Mouse (Mus musculus): ENCODE results near the gene Naxe. TPM values are rescaled to one million over a fixed set of nuclear protein-coding genes. Genes with fewer than 3 reads are reported as not detected.
A peak's percentile ranks its signal among the peaks of the same experiment; 100 is the strongest.

Gene Naxe
- polyA plus RNA-seq, 1 experiment from 2014 or later, result 170 TPM

- Histone ChIP-seq H3K4me3 (ENCODE audit: low read depth, low read length) (no peak overlapping the region), H3K4me1 (replicated peaks; ENCODE audit: control insufficient read depth, insufficient read depth, low read length) (peaks cover 3% of the 10 kb centered on the region; the same call in 1 of the 2 replicates), H3K36me3 (ENCODE audit: control insufficient read depth, insufficient read depth, low read length) (no peaks in the 10 kb centered on the region), H3K27me3 (replicated peaks; ENCODE audit: control insufficient read depth, insufficient read depth, low read length) (no peaks in the 10 kb centered on the region), H3K9ac (ENCODE audit: low read length) (no peak overlapping the region), H3K4me2 (ENCODE audit: low read length) (no peak overlapping the region), H3K9me3 (ENCODE audit: control insufficient read depth, low read length) (no peaks in the 10 kb centered on the region), H3K27ac (ENCODE audit: low read depth) (no peak overlapping the region)
- no peak for DNase-seq (ENCODE audit: low spot score)
- no peak for ATAC-seq (replicated peaks; ENCODE audit: low FRiP score, low TSS enrichment, low read depth)
- WGBS, result 46% methylated on average over 8 of the region's 8 CpGs
Measured at GRCm38 (mm10) chr3:88077441-88077840, 19.1 kb upstream of the Naxe start.

- H3K9ac ChIP-seq (ENCODE audit: low read length), result no peak overlapping the region
- no peak for DNase-seq (ENCODE audit: low spot score)
- H3K4me2 ChIP-seq (ENCODE audit: low read length), result no peak overlapping the region
- H3K4me1 ChIP-seq (replicated peaks; ENCODE audit: control insufficient read depth, insufficient read depth, low read length), result no peaks in the 10 kb centered on the region
- H3K27ac ChIP-seq (ENCODE audit: low read depth), result no peak overlapping the region
- no peaks in the 10 kb centered on the region for H3K27me3 ChIP-seq (replicated peaks; ENCODE audit: control insufficient read depth, insufficient read depth, low read length)
- WGBS, result 78% methylated on average over 8 of the region's 8 CpGs
- H3K4me3 ChIP-seq (ENCODE audit: low read depth, low read length), result no peak overlapping the region
- no peaks in the 10 kb centered on the region for H3K36me3 ChIP-seq (ENCODE audit: control insufficient read depth, insufficient read depth, low read length)
- no peak for ATAC-seq (replicated peaks; ENCODE audit: low FRiP score, low TSS enrichment, low read depth)
- H3K9me3 ChIP-seq (ENCODE audit: control insufficient read depth, low read length), result no peaks in the 10 kb centered on the region
Measured at GRCm38 (mm10) chr3:88074766-88075165, 16.5 kb upstream of the Naxe start.

GRCm38 (mm10) chr3:88074351-88074750, 16.1 kb upstream of the Naxe start:
- Histone ChIP-seq H3K9me3 (ENCODE audit: control insufficient read depth, low read length) (no peaks in the 10 kb centered on the region), H3K4me1 (replicated peaks; ENCODE audit: control insufficient read depth, insufficient read depth, low read length) (no peaks in the 10 kb centered on the region), H3K36me3 (ENCODE audit: control insufficient read depth, insufficient read depth, low read length) (no peaks in the 10 kb centered on the region), H3K9ac (ENCODE audit: low read length) (no peak overlapping the region), H3K4me3 (ENCODE audit: low read depth, low read length) (no peak overlapping the region), H3K27me3 (replicated peaks; ENCODE audit: control insufficient read depth, insufficient read depth, low read length) (no peaks in the 10 kb centered on the region), H3K27ac (ENCODE audit: low read depth) (no peak overlapping the region), H3K4me2 (ENCODE audit: low read length) (no peak overlapping the region)
- ATAC-seq (replicated peaks; ENCODE audit: low FRiP score, low TSS enrichment, low read depth) (no peak), DNase-seq (ENCODE audit: low spot score) (no peak)
- WGBS, result 65% methylated on average over 2 of the region's 2 CpGs

- Histone ChIP-seq H3K9me3 (ENCODE audit: control insufficient read depth, low read length) (no peaks in the 10 kb centered on the region), H3K36me3 (ENCODE audit: control insufficient read depth, insufficient read depth, low read length) (no peaks in the 10 kb centered on the region), H3K4me3 (ENCODE audit: low read depth, low read length) (no peak overlapping the region), H3K9ac (ENCODE audit: low read length) (no peak overlapping the region), H3K4me2 (ENCODE audit: low read length) (no peak overlapping the region), H3K4me1 (replicated peaks; ENCODE audit: control insufficient read depth, insufficient read depth, low read length) (no peaks in the 10 kb centered on the region), H3K27me3 (replicated peaks; ENCODE audit: control insufficient read depth, insufficient read depth, low read length) (no peaks in the 10 kb centered on the region), H3K27ac (ENCODE audit: low read depth) (no peak overlapping the region)
- WGBS, result 59% methylated on average over 2 of the region's 2 CpGs
- no peak for ATAC-seq (replicated peaks; ENCODE audit: low FRiP score, low TSS enrichment, low read depth)
- no peak for DNase-seq (ENCODE audit: low spot score)
Measured at GRCm38 (mm10) chr3:88073631-88074030, 15.3 kb upstream of the Naxe start.

- WGBS, result 2% methylated on average over 5 of the region's 5 CpGs
- H3K9ac ChIP-seq (ENCODE audit: low read length), result no peak overlapping the region
- peak; percentile 64; the same call in 1 of the 2 replicates for ATAC-seq (replicated peaks; ENCODE audit: low FRiP score, low TSS enrichment, low read depth)
Measured at GRCm38 (mm10) chr3:88071783-88072182, 13.5 kb upstream of the Naxe start.

GRCm38 (mm10) chr3:88068386-88068785, 10.1 kb upstream of the Naxe start:
- Histone ChIP-seq H3K36me3 (ENCODE audit: control insufficient read depth, insufficient read depth, low read length) (no peaks in the 10 kb centered on the region), H3K27ac (ENCODE audit: low read depth) (no peak overlapping the region), H3K9ac (ENCODE audit: low read length) (no peak overlapping the region), H3K27me3 (replicated peaks; ENCODE audit: control insufficient read depth, insufficient read depth, low read length) (no peaks in the 10 kb centered on the region), H3K4me3 (ENCODE audit: low read depth, low read length) (no peak overlapping the region), H3K4me2 (ENCODE audit: low read length) (no peak overlapping the region), H3K9me3 (ENCODE audit: control insufficient read depth, low read length) (no peaks in the 10 kb centered on the region), H3K4me1 (replicated peaks; ENCODE audit: control insufficient read depth, insufficient read depth, low read length) (no peaks in the 10 kb centered on the region)
- no peak for ATAC-seq (replicated peaks; ENCODE audit: low FRiP score, low TSS enrichment, low read depth)
- no peak for DNase-seq (ENCODE audit: low spot score)
- WGBS, result 24% methylated on average over 2 of the region's 2 CpGs

More at GRCm38 (mm10) chr3:88071783-88072182, 13.5 kb upstream of the Naxe start:
- no peaks in the 10 kb centered on the region for H3K4me1 ChIP-seq (replicated peaks; ENCODE audit: control insufficient read depth, insufficient read depth, low read length)
- H3K4me3 ChIP-seq (ENCODE audit: low read depth, low read length), result no peak overlapping the region
- H3K36me3 ChIP-seq (ENCODE audit: control insufficient read depth, insufficient read depth, low read length), result no peaks in the 10 kb centered on the region
- peak; percentile 99 for DNase-seq (ENCODE audit: low spot score)
- H3K27ac ChIP-seq (ENCODE audit: low read depth), result no peak overlapping the region
- H3K4me2 ChIP-seq (ENCODE audit: low read length), result no peak overlapping the region
- H3K27me3 ChIP-seq (replicated peaks; ENCODE audit: control insufficient read depth, insufficient read depth, low read length), result no peaks in the 10 kb centered on the region
- H3K9me3 ChIP-seq (ENCODE audit: control insufficient read depth, low read length), result no peaks in the 10 kb centered on the region

GRCm38 (mm10) chr3:88057030-88057429, 1.3 kb downstream of the Naxe start:
- DNase-seq (ENCODE audit: low spot score) (no peak), ATAC-seq (replicated peaks; ENCODE audit: low FRiP score, low TSS enrichment, low read depth) (no peak)
- peaks cover 8% of the 10 kb centered on the region; the same call in 1 of the 2 replicates for H3K4me1 ChIP-seq (replicated peaks; ENCODE audit: control insufficient read depth, insufficient read depth, low read length)
- peaks cover 49% of the 10 kb centered on the region for H3K36me3 ChIP-seq (ENCODE audit: control insufficient read depth, insufficient read depth, low read length)
- 0 out of 2 replicates have a peak overlapping the region, but pooled peaks have one; percentile 96 for H3K4me3 ChIP-seq (ENCODE audit: low read depth, low read length)
- peak overlapping the region; percentile 87; the same call in 1 of the 2 replicates for H3K4me2 ChIP-seq (ENCODE audit: low read length)
- H3K9me3 ChIP-seq (ENCODE audit: control insufficient read depth, low read length), result no peaks in the 10 kb centered on the region
- 92% methylated on average over 6 of the region's 6 CpGs for WGBS
- no peaks in the 10 kb centered on the region for H3K27me3 ChIP-seq (replicated peaks; ENCODE audit: control insufficient read depth, insufficient read depth, low read length)
- peak overlapping the region; percentile 84 for H3K9ac ChIP-seq (ENCODE audit: low read length)
- no peak overlapping the region for H3K27ac ChIP-seq (ENCODE audit: low read depth)

- WGBS, result 70% methylated on average over 3 of the region's 3 CpGs
- Histone ChIP-seq H3K27me3 (replicated peaks; ENCODE audit: control insufficient read depth, insufficient read depth, low read length) (no peaks in the 10 kb centered on the region), H3K9ac (ENCODE audit: low read length) (no peak overlapping the region), H3K9me3 (ENCODE audit: control insufficient read depth, low read length) (no peaks in the 10 kb centered on the region), H3K4me2 (ENCODE audit: low read length) (no peak overlapping the region), H3K36me3 (ENCODE audit: control insufficient read depth, insufficient read depth, low read length) (peaks cover 44% of the 10 kb centered on the region), H3K27ac (ENCODE audit: low read depth) (no peak overlapping the region), H3K4me1 (replicated peaks; ENCODE audit: control insufficient read depth, insufficient read depth, low read length) (no peaks in the 10 kb centered on the region), H3K4me3 (ENCODE audit: low read depth, low read length) (no peak overlapping the region)
- DNase-seq (ENCODE audit: low spot score), result no peak
- ATAC-seq (replicated peaks; ENCODE audit: low FRiP score, low TSS enrichment, low read depth), result no peak
Measured at GRCm38 (mm10) chr3:88049532-88049931, 8.8 kb downstream of the Naxe start.

GRCm38 (mm10) chr3:88042661-88043421, 15.5 kb downstream of the Naxe start, which contains the start of gene Gpatch4:
Gene Gpatch4 (plus strand): TSS chr3:88043108.
- peak within 1 kb of the TSS; percentile 75 for H3K4me2 ChIP-seq (ENCODE audit: low read length)
- H3K4me3 ChIP-seq (ENCODE audit: low read depth, low read length), result peak within 1 kb of the TSS; percentile 85
- peaks cover 4% of the 10 kb centered on the region for H3K36me3 ChIP-seq (ENCODE audit: control insufficient read depth, insufficient read depth, low read length)
- peak within 1 kb of the TSS; percentile 30; the same call in 1 of the 2 replicates for H3K27ac ChIP-seq (ENCODE audit: low read depth)
- H3K4me1 ChIP-seq (replicated peaks; ENCODE audit: control insufficient read depth, insufficient read depth, low read length), result peaks cover 8% of the 10 kb centered on the region; the same call in 1 of the 2 replicates
- 8% methylated on average over 36 of the region's 36 CpGs for WGBS
- peak; percentile 94 for DNase-seq (ENCODE audit: low spot score)
- H3K9me3 ChIP-seq (ENCODE audit: control insufficient read depth, low read length), result no peaks in the 10 kb centered on the region
- H3K27me3 ChIP-seq (replicated peaks; ENCODE audit: control insufficient read depth, insufficient read depth, low read length), result no peaks in the 10 kb centered on the region; the same call in 1 of the 2 replicates
- ATAC-seq (replicated peaks; ENCODE audit: low FRiP score, low TSS enrichment, low read depth), result peak; percentile 92
- H3K9ac ChIP-seq (ENCODE audit: low read length), result peak within 1 kb of the TSS; percentile 55
